Mouse (Mus musculus) liver, postnatal 0 days (tissue): ENCODE measurements around the gene Olfr324. TPM values are rescaled to one million over a fixed set of nuclear protein-coding genes. Genes with fewer than 3 reads are reported as not detected.
A peak's percentile ranks its signal among the peaks of the same experiment; 100 is the strongest.

Experiments
- ATAC-seq: fragments of 200-750 bp; cut with Nextera tagmentation; 2 replicates; pipeline ENCODE4 v1.8.0; 2017; ENCODE audit warnings: mild to moderate bottlenecking, moderate library complexity
- DNase-seq: peaks from one replicate; pipeline ENCODE4 v3.0.0-alpha.2; 2016
- H3K27ac ChIP-seq: fragments of 300-500 bp; sonication (generic); 2 replicates; pipeline ENCODE4 v1.5.1; 2014; ENCODE audit warnings: antibody characterized with exemption, moderate library complexity, mild to moderate bottlenecking, low read depth
- H3K27me3 ChIP-seq: fragments of 300-500 bp; sonication (generic); 2 replicates; pipeline ENCODE4 v1.6.1; 2014; ENCODE audit warnings: low read length, control low read depth, mixed read lengths; ENCODE audit not compliant: insufficient read depth
- H3K36me3 ChIP-seq: fragments of 300-500 bp; sonication (generic); replicated peaks from 2 replicates; pipeline ENCODE4 v1.6.1; 2014; ENCODE audit warnings: mild to moderate bottlenecking, control low read depth, low read length, moderate library complexity, mixed read lengths; ENCODE audit not compliant: insufficient read depth
- H3K4me1 ChIP-seq: fragments of 300-500 bp; sonication (generic); 2 replicates; pipeline ENCODE4 v1.6.1; 2014; ENCODE audit warnings: antibody characterized with exemption, mild to moderate bottlenecking, control low read depth; ENCODE audit not compliant: insufficient read depth
- H3K4me2 ChIP-seq: fragments of 300-500 bp; sonication (generic); 2 replicates; pipeline ENCODE4 v1.6.1; 2014; ENCODE audit warnings: low read depth, mild to moderate bottlenecking, low read length, moderate library complexity, mixed read lengths
- H3K4me3 ChIP-seq: fragments of 300-500 bp; sonication (generic); 2 replicates; pipeline ENCODE4 v1.5.1; 2014; ENCODE audit warnings: low read depth, low read length
- H3K9ac ChIP-seq: fragments of 300-500 bp; sonication (generic); replicated peaks from 2 replicates; pipeline ENCODE4 v1.6.1; 2014; ENCODE audit warnings: mild to moderate bottlenecking, moderate library complexity
- H3K9me3 ChIP-seq: fragments of 300-500 bp; sonication (generic); 2 replicates; pipeline ENCODE4 v1.6.1; 2016; ENCODE audit warnings: mild to moderate bottlenecking, control low read depth, low read length, mixed read lengths
- CTCF ChIP-seq: sonication (generic); IDR thresholded peaks from 2 replicates; pipeline ENCODE4 v1.5.1; 2016; ENCODE audit warnings: antibody characterized with exemption, low read depth
- EP300 ChIP-seq: IDR thresholded peaks from 2 replicates; pipeline ENCODE4 v1.6.1; 2016; ENCODE audit warnings: antibody characterized with exemption, low read depth, mild to moderate bottlenecking
- whole genome bisulfite sequencing: fragments of 180-500 bp; shearing (Covaris S2); extraction: QIAGEN DNeasy Blood & Tissue Kit; methylation state at CpG from one replicate; pipeline ENCODE4 v1.1.7; 2014; ENCODE audit not compliant: insufficient replicate concordance; 5-methylcytosine and 5-hydroxymethylcytosine counted together
- polyA plus RNA-seq: library from polyadenylated mRNA; unstranded; fragments of >200 nt; fragmentation: Nextera tagmentation; extraction: Ambion mirVana; gene quantifications from 2 replicates; pipeline ENCODE4 v1.2.1, GENCODE M21; 2015

Gene Olfr324
- polyA plus RNA-seq, 1 experiment from 2014 or later = not detected

DNA sequence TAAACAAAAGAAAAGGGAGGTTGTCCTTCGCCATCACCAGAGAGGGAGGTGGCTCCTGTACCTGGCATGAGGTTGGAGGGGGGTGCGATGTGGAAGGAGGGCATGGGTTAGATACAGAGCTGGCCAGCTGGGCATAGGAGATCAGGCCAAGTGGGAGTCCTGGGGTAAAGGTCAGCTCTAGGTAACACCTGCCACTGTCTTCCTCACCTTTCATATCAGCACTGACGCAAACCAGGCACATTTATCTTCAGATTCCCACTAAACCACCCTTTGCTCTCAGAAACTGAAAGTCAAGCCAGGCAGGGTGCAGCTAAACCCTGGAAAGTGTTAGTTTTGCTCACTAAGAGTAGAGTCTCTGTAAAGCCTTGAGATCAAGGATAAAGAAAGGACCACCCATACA, 23.5 kb downstream of the Olfr324 start:
- no peak overlapping the region for H3K9ac ChIP-seq
- no peak overlapping the region for H3K4me2 ChIP-seq
- TF ChIP-seq CTCF (no peak), EP300 (no peak)
- H3K27ac ChIP-seq = no peak overlapping the region
- H3K4me3 ChIP-seq = no peak overlapping the region
- no peaks in the 10 kb centered on the region for H3K27me3 ChIP-seq
- DNase-seq (no peak), ATAC-seq (no peak)
- H3K36me3 ChIP-seq = no peaks in the 10 kb centered on the region
- H3K9me3 ChIP-seq = no peaks in the 10 kb centered on the region
- WGBS = 65% methylated on average over 3 of the region's 3 CpGs
- H3K4me1 ChIP-seq = peaks cover 9% of the 10 kb centered on the region; the same call in 1 of the 2 replicates

DNA sequence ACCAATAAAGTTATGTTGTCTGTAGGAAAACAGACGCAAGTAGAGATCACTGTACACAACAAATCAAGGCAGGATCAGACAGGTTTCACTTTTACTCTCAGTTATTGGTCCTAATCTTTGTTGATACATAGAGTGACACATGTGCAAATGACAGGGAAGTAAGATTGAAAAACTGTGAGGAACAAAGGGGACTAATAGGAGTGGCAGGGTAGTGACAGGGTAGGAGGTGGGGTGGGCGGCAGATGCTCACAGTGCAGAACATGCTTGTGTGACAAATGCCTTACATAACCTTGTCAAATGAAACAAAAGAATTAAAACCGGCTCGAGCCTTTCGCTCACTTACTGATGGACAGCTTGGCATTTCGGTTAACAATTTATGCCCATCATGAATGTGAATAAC, 23.9 kb downstream of the Olfr324 start:
- ATAC-seq = no peak
- Histone ChIP-seq H3K9ac (no peak overlapping the region), H3K9me3 (no peaks in the 10 kb centered on the region), H3K27ac (no peak overlapping the region), H3K36me3 (no peaks in the 10 kb centered on the region), H3K4me1 (peaks cover 9% of the 10 kb centered on the region; the same call in 1 of the 2 replicates), H3K27me3 (no peaks in the 10 kb centered on the region), H3K4me2 (no peak overlapping the region), H3K4me3 (no peak overlapping the region)
- WGBS = 75% methylated on average over 6 of the region's 6 CpGs
- no peak for DNase-seq
- TF ChIP-seq EP300 = no peak

DNA sequence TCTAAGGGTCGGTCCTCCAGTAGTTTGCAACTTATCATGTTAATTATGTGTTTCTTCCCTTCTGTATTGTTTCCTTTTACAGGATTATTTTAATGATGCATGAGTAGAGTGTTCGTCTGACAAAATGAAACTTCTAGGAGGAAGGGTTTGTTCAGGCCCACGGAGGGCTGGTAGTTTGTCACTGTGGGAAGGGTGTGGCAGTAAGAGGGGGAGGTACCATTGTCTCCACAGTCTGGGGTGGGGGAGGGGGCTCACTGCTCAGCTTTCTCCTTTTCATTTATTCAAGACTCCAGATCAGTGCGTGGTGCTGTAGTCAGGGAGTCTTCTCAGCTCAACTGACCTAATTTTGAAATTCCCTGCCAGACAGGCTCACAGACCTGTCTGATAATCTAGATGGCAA, 31.2 kb downstream of the Olfr324 start:
- ATAC-seq (no peak), DNase-seq (no peak)
- Histone ChIP-seq H3K27me3 (no peaks in the 10 kb centered on the region), H3K9ac (no peak overlapping the region), H3K36me3 (no peaks in the 10 kb centered on the region), H3K4me1 (no peaks in the 10 kb centered on the region), H3K4me3 (no peak overlapping the region), H3K4me2 (no peak overlapping the region), H3K27ac (no peak overlapping the region), H3K9me3 (no peaks in the 10 kb centered on the region)
- 42% methylated on average over 4 of the region's 4 CpGs for WGBS
- TF ChIP-seq EP300 (no peak), CTCF (no peak)

DNA sequence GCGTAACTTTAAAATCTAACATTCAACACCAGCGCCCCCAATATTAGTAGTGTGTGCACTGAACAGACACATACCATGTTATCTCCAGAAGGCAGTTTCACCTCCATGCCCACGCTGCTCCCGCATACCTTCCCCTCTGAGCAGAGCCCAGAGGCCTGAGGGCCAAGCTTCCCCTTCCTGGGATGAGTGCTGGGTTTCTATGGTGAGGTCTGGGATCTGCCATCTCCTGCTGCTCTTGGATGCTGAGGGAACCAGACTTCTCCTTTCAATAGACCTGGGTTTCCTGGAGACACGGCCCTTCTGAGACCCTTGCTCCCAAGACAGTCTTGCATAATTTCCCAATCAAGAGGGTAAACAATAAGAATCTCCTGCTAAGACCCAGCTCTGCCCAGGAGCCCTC, 35.5 kb downstream of the Olfr324 start, which contains the start of gene Olfr323:
Olfr323 (minus strand) TSS at position 101 of the 400 bp plus-strand sequence.
- WGBS = 64% methylated on average over 5 of the region's 5 CpGs

DNA sequence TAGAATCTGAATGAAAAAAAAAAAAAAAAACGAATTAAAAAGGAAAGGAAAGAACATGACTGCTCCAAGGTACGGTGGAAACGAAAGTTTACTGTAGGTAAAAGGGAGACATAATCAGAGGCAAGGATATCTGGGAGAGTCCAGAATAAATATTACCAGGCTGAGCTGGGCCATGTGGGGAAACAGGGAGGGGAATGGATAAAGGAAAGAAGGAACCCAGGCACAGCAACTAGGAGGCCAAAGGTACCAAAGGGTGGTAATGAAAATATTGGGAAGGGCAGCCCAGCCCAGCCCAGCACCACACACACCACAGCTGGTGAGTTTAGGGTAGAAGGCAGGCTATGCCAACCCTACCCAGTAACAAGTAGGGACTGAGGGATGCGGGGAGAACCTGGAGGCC, 40.0 kb downstream of the Olfr324 start:
- Histone ChIP-seq H3K27me3 (peaks cover 4% of the 10 kb centered on the region; the same call in 1 of the 2 replicates), H3K9me3 (no peaks in the 10 kb centered on the region), H3K4me1 (no peaks in the 10 kb centered on the region; the same call in 1 of the 2 replicates), H3K4me2 (no peak overlapping the region), H3K36me3 (no peaks in the 10 kb centered on the region), H3K27ac (no peak overlapping the region), H3K9ac (no peak overlapping the region), H3K4me3 (no peak overlapping the region)
- DNase-seq (no peak), ATAC-seq (no peak)
- TF ChIP-seq EP300 (no peak), CTCF (no peak)
- 61% methylated on average over 4 of the region's 4 CpGs for WGBS

More for the DNA sequence above, 35.5 kb downstream of the Olfr324 start, which contains the start of gene Olfr323:
- Histone ChIP-seq H3K27ac (no peak within 1 kb of the TSS), H3K27me3 (no peaks in the 10 kb centered on the region), H3K4me1 (no peaks in the 10 kb centered on the region), H3K9me3 (no peaks in the 10 kb centered on the region), H3K4me3 (no peak within 1 kb of the TSS), H3K9ac (no peak within 1 kb of the TSS), H3K4me2 (no peak within 1 kb of the TSS), H3K36me3 (no peaks in the 10 kb centered on the region)
- TF ChIP-seq EP300 (no peak), CTCF (no peak)
- DNase-seq = no peak
- no peak for ATAC-seq

DNA sequence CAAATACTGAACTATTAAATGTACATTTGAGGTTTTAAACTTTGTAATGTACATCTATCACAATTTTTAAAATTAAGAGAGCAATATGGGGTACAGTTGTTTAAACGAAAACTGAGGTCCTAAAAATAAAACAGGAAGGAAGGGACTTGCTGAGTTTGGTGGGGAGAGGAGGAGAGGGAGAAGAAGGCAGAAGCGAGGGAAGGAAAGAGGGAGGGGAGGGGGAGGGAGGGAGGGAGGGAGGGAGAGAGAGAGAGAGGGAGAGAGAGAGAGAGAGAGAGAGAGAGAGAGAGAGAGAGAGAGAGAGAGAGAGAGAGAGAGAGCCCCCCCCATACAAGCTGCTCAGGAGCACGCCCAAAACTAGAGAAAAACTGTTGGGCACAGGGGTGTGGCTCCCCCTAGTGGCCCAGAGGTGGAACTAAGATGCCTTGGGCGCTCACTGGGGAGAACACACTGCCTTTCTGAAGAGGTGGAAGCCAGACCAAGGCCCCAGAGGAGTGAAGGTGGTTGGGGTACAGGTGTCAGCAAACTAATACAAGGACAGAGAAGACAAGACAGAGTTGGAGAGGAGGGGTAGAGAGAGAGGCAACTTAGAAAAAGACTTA, 41.6 kb downstream of the Olfr324 start:
- peak; percentile 95 for TF ChIP-seq CTCF
- no peak for TF ChIP-seq EP300
- 8% methylated on average over 3 of the region's 4 CpGs for WGBS
- 0 out of 2 replicates have a peak overlapping the region, but pooled peaks have one; percentile 3 for H3K4me2 ChIP-seq

More for the DNA sequence above, 41.6 kb downstream of the Olfr324 start:
- ATAC-seq = 0 out of 2 replicates have a peak, but pooled peaks have one; percentile 17
- Histone ChIP-seq H3K9ac (no peak overlapping the region), H3K4me3 (no peak overlapping the region), H3K4me1 (no peaks in the 10 kb centered on the region; the same call in 1 of the 2 replicates), H3K27me3 (peaks cover 9% of the 10 kb centered on the region), H3K36me3 (no peaks in the 10 kb centered on the region), H3K27ac (no peak overlapping the region), H3K9me3 (no peaks in the 10 kb centered on the region)
- DNase-seq = peak; percentile 77
